10 mouse cellular contexts compared by ENCODE assay signal in genomic region chr3:146620555-146621249, GRCm38 (mm10). TPM values are rescaled to one million over a fixed set of nuclear protein-coding genes. Genes with fewer than 3 reads are reported as not detected.
DNase-seq lines count a peak whose midpoint lies in the region; ATAC-seq lines count a peak whose summit lies in the region.
"Had no signal": no experiment of that assay in that cellular context is flagged by ENCODE, and none has a peak within 500 bp of the region (broad histone marks: within the 10 kb centered on the region; RNA-seq: fewer than 3 reads in every experiment).

No protein-coding gene starts in this region.

- no peaks in the 10 kb centered on the region for H3K27me3 ChIP-seq in heart, embryonic 15.5 days
- no peaks in the 10 kb centered on the region for H3K27me3 ChIP-seq in kidney, embryonic 15.5 days
- H3K27me3 ChIP-seq: midbrain, embryonic 12.5 days; Patski had no signal

- peaks cover 10% of the 10 kb centered on the region for H3K4me1 ChIP-seq in heart, embryonic 15.5 days (replicated peaks)
- H3K4me1 ChIP-seq in kidney, embryonic 15.5 days: no peaks in the 10 kb centered on the region
- H3K4me1 ChIP-seq: midbrain, embryonic 12.5 days had no signal

- no peak overlapping the region for H3K9ac ChIP-seq in heart, embryonic 15.5 days
- H3K9ac ChIP-seq in kidney, embryonic 15.5 days: no peak overlapping the region
- H3K9ac ChIP-seq: midbrain, embryonic 12.5 days had no signal

- H3K4me3 ChIP-seq in heart, embryonic 15.5 days: no peak overlapping the region
- no peak overlapping the region for H3K4me3 ChIP-seq in kidney, embryonic 15.5 days (replicated peaks)
- H3K4me3 ChIP-seq: midbrain, embryonic 12.5 days had no signal

- DNase-seq in lung, postnatal 10 days: peak; percentile 6
- no peak for DNase-seq in lung, adult 18-20 months
- DNase-seq in brain, embryonic 18.5 days (ENCODE audit: low read depth, low spot score): peak; percentile 67
- peak; percentile 86 to 97 for DNase-seq in left cerebral cortex, postnatal 25 days (ENCODE audit: low spot score in 2 of 2)
- DNase-seq in lung, postnatal 25 days (ENCODE audit: low spot score): no peak
- no peak for DNase-seq in kidney, postnatal 14 days

- intact Hi-C loops in left cerebral cortex, postnatal 25 days (cut with DNase I): loop anchor here (1.0 to 5.0 kb wide), 5 partner anchors 22 to 273 kb away; no protein-coding TSS in a partner anchor

- no peaks in the 10 kb centered on the region for H3K9me3 ChIP-seq in heart, embryonic 15.5 days (replicated peaks)
- H3K9me3 ChIP-seq in kidney, embryonic 15.5 days (replicated peaks): no peaks in the 10 kb centered on the region
- H3K9me3 ChIP-seq: midbrain, embryonic 12.5 days had no signal

- WGBS in heart, embryonic 15.5 days: 57% methylated on average over 14 of the region's 14 CpGs
- WGBS in kidney, embryonic 15.5 days: 84% methylated on average over 14 of the region's 14 CpGs

- H3K4me2 ChIP-seq in heart, embryonic 15.5 days: peak overlapping the region; percentile 34
- no peak overlapping the region for H3K4me2 ChIP-seq in kidney, embryonic 15.5 days
- H3K4me2 ChIP-seq: midbrain, embryonic 12.5 days had no signal

- H3K36me3 ChIP-seq in heart, embryonic 15.5 days: no peaks in the 10 kb centered on the region
- H3K36me3 ChIP-seq in kidney, embryonic 15.5 days: no peaks in the 10 kb centered on the region
- H3K36me3 ChIP-seq: midbrain, embryonic 12.5 days had no signal

- H3K27ac ChIP-seq in heart, embryonic 15.5 days: peak overlapping the region; percentile 72
- no peak overlapping the region for H3K27ac ChIP-seq in kidney, embryonic 15.5 days
- H3K27ac ChIP-seq: midbrain, embryonic 12.5 days had no signal

- 0 out of 2 replicates have a peak, but pooled peaks have one; percentile 47 for ATAC-seq in heart, embryonic 15.5 days (replicated peaks; ENCODE audit: insufficient number of reproducible peaks, insufficient read depth, low FRiP score, low read depth)
- no peak for ATAC-seq in kidney, embryonic 15.5 days (replicated peaks; ENCODE audit: low FRiP score)
- ATAC-seq: Patski had no signal

RNA-seq across cellular contexts. Expression of gene Dnase2b, which starts 5.3 kb away (rescaled TPM):
- not detected in 2 replicates for polyA plus RNA-seq in heart, embryonic 15.5 days (2015; fragmentation: Nextera tagmentation; extraction: Ambion mirVana)
- not detected for total RNA-seq in left cerebral cortex, postnatal 25 days (2021)
- 0.08 TPM in 1 of 2 replicates, not detected in the other for polyA plus RNA-seq in kidney, embryonic 15.5 days (2015; fragmentation: Nextera tagmentation; extraction: Ambion mirVana)
- polyA plus RNA-seq: midbrain, embryonic 12.5 days had no signal

RNA-seq across cellular contexts. Expression of gene 4930503B20Rik, which starts 30.4 kb away (rescaled TPM):
- polyA plus RNA-seq in heart, embryonic 15.5 days (2015; fragmentation: Nextera tagmentation; extraction: Ambion mirVana): 0.10 TPM in 1 of 2 replicates, not detected in the other
- under 1 TPM in 1 of 2 experiments, not detected in 1; 0.37 TPM for total RNA-seq in left cerebral cortex, postnatal 25 days (2021)
- not detected in 2 replicates for polyA plus RNA-seq in kidney, embryonic 15.5 days (2015; fragmentation: Nextera tagmentation; extraction: Ambion mirVana)
- polyA plus RNA-seq: midbrain, embryonic 12.5 days had no signal

RNA-seq across cellular contexts. Expression of gene Uox, which starts 50.5 kb away (rescaled TPM):
- polyA plus RNA-seq in heart, embryonic 15.5 days (2015; fragmentation: Nextera tagmentation; extraction: Ambion mirVana): 0.11 TPM in 1 of 2 replicates, not detected in the other
- under 1 TPM; 0.39 to 0.80 TPM for total RNA-seq in left cerebral cortex, postnatal 25 days (2021)
- polyA plus RNA-seq in kidney, embryonic 15.5 days (2015; fragmentation: Nextera tagmentation; extraction: Ambion mirVana): 0.88 TPM in 1 of 2 replicates, not detected in the other
- polyA plus RNA-seq: midbrain, embryonic 12.5 days had no signal

Comparison
In these comparisons a context has a peak if more than half of its experiments do, and no peak if none do; other contexts are left out.
1. DNase-seq: peak in lung, postnatal 10 days (single experiment), brain, embryonic 18.5 days (single experiment) and left cerebral cortex, postnatal 25 days (2 of 2); none in lung, adult 18-20 months (0 of 2), lung, postnatal 25 days (single experiment) and kidney, postnatal 14 days (single experiment).